Mouse (Mus musculus): Measurements from ENCODE around the gene Fgf12.
A peak's percentile ranks its signal among the peaks of the same experiment; 100 is the strongest.

The Fgf12 gene

GRCm38 (mm10) chr16:28603155-28603554 is 149.7 kb downstream of the Fgf12 start:
- DNase-seq, result peak; percentile 46

GRCm38 (mm10) chr16:28601723-28602122 is 151.1 kb downstream of the Fgf12 start:
- no peak for DNase-seq

GRCm38 (mm10) chr16:28596112-28596511 is 156.8 kb downstream of the Fgf12 start:
- peak; percentile 91 for DNase-seq

- DNase-seq, result peak; percentile 71
Observed at GRCm38 (mm10) chr16:28593075-28593915, 159.6 kb downstream of the Fgf12 start.

- DNase-seq, result no peak
Observed at GRCm38 (mm10) chr16:28592466-28592865, 160.4 kb downstream of the Fgf12 start.

GRCm38 (mm10) chr16:28591583-28591982 is 161.3 kb downstream of the Fgf12 start:
- peak; percentile 16 for DNase-seq

- no peak for DNase-seq
Observed at GRCm38 (mm10) chr16:28572212-28572611, 180.7 kb downstream of the Fgf12 start.

- peak; percentile 18 for DNase-seq
Observed at GRCm38 (mm10) chr16:28564716-28565217, 188.1 kb downstream of the Fgf12 start.

- peak; percentile 34 for DNase-seq
Observed at GRCm38 (mm10) chr16:28564075-28564715, 188.7 kb downstream of the Fgf12 start.

GRCm38 (mm10) chr16:28562847-28563246 is 190.0 kb downstream of the Fgf12 start:
- peak; percentile 57 for DNase-seq

GRCm38 (mm10) chr16:28555219-28555618 is 197.6 kb downstream of the Fgf12 start:
- DNase-seq, result peak; percentile 35

GRCm38 (mm10) chr16:28539423-28539822 is 213.4 kb downstream of the Fgf12 start:
- DNase-seq, result no peak

GRCm38 (mm10) chr16:28517596-28518524 is 235.0 kb downstream of the Fgf12 start:
- peak; percentile 86 for DNase-seq

- no peak for DNase-seq
Observed at GRCm38 (mm10) chr16:28512446-28512845, 240.4 kb downstream of the Fgf12 start.

- peak; percentile 22 for DNase-seq
Observed at GRCm38 (mm10) chr16:28511413-28511812, 241.5 kb downstream of the Fgf12 start.

GRCm38 (mm10) chr16:28497971-28498607 is 254.8 kb downstream of the Fgf12 start:
- DNase-seq, result peak; percentile 38

- peak; percentile 62 for DNase-seq
Observed at GRCm38 (mm10) chr16:28491711-28492110, 261.2 kb downstream of the Fgf12 start.

- peak; percentile 82 for DNase-seq
Observed at GRCm38 (mm10) chr16:28490515-28490914, 262.4 kb downstream of the Fgf12 start.

- no peak for DNase-seq
Observed at GRCm38 (mm10) chr16:28484920-28485319, 267.9 kb downstream of the Fgf12 start.

- no peak for DNase-seq
Observed at GRCm38 (mm10) chr16:28479022-28479421, 273.8 kb downstream of the Fgf12 start.

- no peak for DNase-seq
Observed at GRCm38 (mm10) chr16:28476651-28477050, 276.2 kb downstream of the Fgf12 start.

GRCm38 (mm10) chr16:28475553-28475952 is 277.3 kb downstream of the Fgf12 start:
- no peak for DNase-seq
